Mouse (Mus musculus) heart, adult 8-10 months (tissue): ENCODE measurements around the gene Armh1. TPM values are rescaled to one million over a fixed set of nuclear protein-coding genes. Genes with fewer than 3 reads are reported as not detected.
"Not testable (repeated sequence)": the region's sequence is repeated elsewhere in the genome, so short reads cannot be mapped to it uniquely, and the experiment has no call there.

Experiments
- DNase-seq: peaks from one replicate; pipeline ENCODE4 v3.0.0; 2022; ENCODE audit warnings: low spot score
- total RNA-seq, 4 experiments: library from RNA; stranded (reverse); gene quantifications; 2 replicates each; pipeline ENCODE4 v1.2.4; 2022

Armh1 gene
- total RNA-seq, 4 experiments from 2014 or later: 0.22 to 0.35 TPM; not detected in 2

- DNase-seq: no peak
These were observed 16.0 kb upstream of the Armh1 start for GRCm38 (mm10) chr4:117267831-117268437.

GRCm38 (mm10) chr4:117267284-117267683 is 15.4 kb upstream of the Armh1 start:
- peak; percentile 80 for DNase-seq

- no peak for DNase-seq
These were observed 11.1 kb upstream of the Armh1 start for GRCm38 (mm10) chr4:117262987-117263386.

GRCm38 (mm10) chr4:117262101-117262913 is 10.4 kb upstream of the Armh1 start:
- no peak for DNase-seq

GRCm38 (mm10) chr4:117261222-117261621 is 9.3 kb upstream of the Armh1 start:
- no peak for DNase-seq

- not testable (repeated sequence) for DNase-seq
These were observed 8.0 kb upstream of the Armh1 start for GRCm38 (mm10) chr4:117259909-117260308.

- DNase-seq: no peak
These were observed 2.7 kb upstream of the Armh1 start for GRCm38 (mm10) chr4:117254672-117255071.

- no peak for DNase-seq
These were observed 2.2 kb upstream of the Armh1 start for GRCm38 (mm10) chr4:117254017-117254627.

- DNase-seq: no peak
These were observed 1.5 kb upstream of the Armh1 start for GRCm38 (mm10) chr4:117253218-117254016.

- DNase-seq: no peak
These were observed 830 bp upstream of the Armh1 start for GRCm38 (mm10) chr4:117252755-117253154.

- DNase-seq: peak; percentile 36
These were observed 426 bp upstream of the Armh1 start for GRCm38 (mm10) chr4:117252351-117252750.

- no peak for DNase-seq
These were observed 943 bp downstream of the Armh1 start for GRCm38 (mm10) chr4:117250982-117251381.

GRCm38 (mm10) chr4:117240867-117241266 is 11.1 kb downstream of the Armh1 start:
- DNase-seq: no peak

- DNase-seq: no peak
These were observed 12.8 kb downstream of the Armh1 start for GRCm38 (mm10) chr4:117239153-117239552.

- no peak for DNase-seq
These were observed 16.1 kb downstream of the Armh1 start for GRCm38 (mm10) chr4:117235822-117236221.

- DNase-seq: no peak
These were observed 17.7 kb downstream of the Armh1 start for GRCm38 (mm10) chr4:117234166-117234741.

- DNase-seq: no peak
These were observed 20.7 kb downstream of the Armh1 start for GRCm38 (mm10) chr4:117231208-117231607.

GRCm38 (mm10) chr4:117230331-117230730 is 21.6 kb downstream of the Armh1 start:
- DNase-seq: no peak

- no peak for DNase-seq
These were observed 22.3 kb downstream of the Armh1 start for GRCm38 (mm10) chr4:117229590-117229989.

GRCm38 (mm10) chr4:117225250-117225649 is 26.7 kb downstream of the Armh1 start:
- no peak for DNase-seq

GRCm38 (mm10) chr4:117224122-117224521 is 27.8 kb downstream of the Armh1 start:
- DNase-seq: no peak
